Mouse (Mus musculus) left cerebral cortex, adult 18-20 months (tissue): Measurements from ENCODE around the gene Ang. TPM values are rescaled to one million over a fixed set of nuclear protein-coding genes. Genes with fewer than 3 reads are reported as not detected.

Source experiments
- DNase-seq, 2 experiments: peaks; one replicate each; pipeline ENCODE4 v3.0.0; 2021 to 2022; ENCODE audit warnings: low spot score in 2 of 2, mixed read lengths in 1 of 2
- total RNA-seq, 2 experiments: library from RNA; stranded (reverse); gene quantifications; 2 replicates each; pipeline ENCODE4 v1.2.3; 2021

Ang gene
- total RNA-seq, 2 experiments from 2014 or later = 4.0 to 4.3 TPM

- DNase-seq = peak; percentile 88 to 89
Observed at GRCm38 (mm10) chr14:51088166-51088969, 2.6 kb upstream of the Ang start.

GRCm38 (mm10) chr14:51088970-51089673 is 1.8 kb upstream of the Ang start:
- peak; percentile 98 to 99 for DNase-seq

GRCm38 (mm10) chr14:51089674-51090076 is 1.3 kb upstream of the Ang start:
- no peak for DNase-seq

GRCm38 (mm10) chr14:51090077-51090781 is 721 bp upstream of the Ang start:
- DNase-seq = peak; percentile 82 to 85

- DNase-seq = no peak
Observed at GRCm38 (mm10) chr14:51092073-51092620, 1.2 kb downstream of the Ang start.

GRCm38 (mm10) chr14:51093496-51093895 is 2.5 kb downstream of the Ang start:
- no peak for DNase-seq

GRCm38 (mm10) chr14:51094096-51094875 is 3.3 kb downstream of the Ang start:
- DNase-seq = no peak

- DNase-seq = no peak
Observed at GRCm38 (mm10) chr14:51094921-51095320, 4.0 kb downstream of the Ang start.

GRCm38 (mm10) chr14:51095736-51096524 is 5.0 kb downstream of the Ang start:
- DNase-seq = peak in 1 of 2 experiments; percentile 16

GRCm38 (mm10) chr14:51098300-51098699 is 7.3 kb downstream of the Ang start:
- DNase-seq = peak; percentile 86 to 88

GRCm38 (mm10) chr14:51098921-51099320 is 8.0 kb downstream of the Ang start:
- no peak for DNase-seq

GRCm38 (mm10) chr14:51101284-51101683 is 10.3 kb downstream of the Ang start:
- no peak for DNase-seq

- peak; percentile 68 to 84 for DNase-seq
Observed at GRCm38 (mm10) chr14:51103217-51103616, 12.3 kb downstream of the Ang start.

- no peak for DNase-seq
Observed at GRCm38 (mm10) chr14:51104366-51104765, 13.4 kb downstream of the Ang start.

- DNase-seq = no peak
Observed at GRCm38 (mm10) chr14:51106449-51106967, 15.6 kb downstream of the Ang start.

- no peak for DNase-seq
Observed at GRCm38 (mm10) chr14:51111966-51112365, 21.0 kb downstream of the Ang start.

GRCm38 (mm10) chr14:51113476-51113875 is 22.5 kb downstream of the Ang start:
- no peak for DNase-seq

GRCm38 (mm10) chr14:51113916-51114560 is 23.1 kb downstream of the Ang start, which contains the start of gene Eddm3b:
Gene Eddm3b (plus strand): TSS chr14:51114426.
- no peak for DNase-seq

GRCm38 (mm10) chr14:51125684-51126083 is 34.7 kb downstream of the Ang start:
- no peak for DNase-seq
